Mouse (Mus musculus) cortical plate, adult 2 months (tissue): Measurements from ENCODE around the gene Crkl. TPM values are rescaled to one million over a fixed set of nuclear protein-coding genes. Genes with fewer than 3 reads are reported as not detected.

Experiments used
- H3K27ac ChIP-seq: fragments of 200-500 bp; 2 replicates; pipeline ENCODE4 v1.5.1; 2012; ENCODE audit warnings: low read length, control low read depth, inconsistent platforms; ENCODE audit not compliant: insufficient read depth
- H3K4me1 ChIP-seq: fragments of 200-500 bp; 2 replicates; pipeline ENCODE4 v1.6.1; 2011; ENCODE audit warnings: low read length; ENCODE audit not compliant: control insufficient read depth, insufficient read depth
- H3K4me3 ChIP-seq: fragments of 200-500 bp; 2 replicates; pipeline ENCODE4 v1.5.1; 2011; ENCODE audit warnings: mild to moderate bottlenecking, low read length, control low read depth; ENCODE audit not compliant: insufficient read depth
- CTCF ChIP-seq: fragments of 200-500 bp; IDR thresholded peaks from 2 replicates; pipeline ENCODE4 v1.5.1; 2011; ENCODE audit warnings: mild to moderate bottlenecking, control low read depth, low read length; ENCODE audit not compliant: insufficient read depth; ENCODE audit errors: extremely low read depth
- POLR2A ChIP-seq: fragments of 200-500 bp; IDR thresholded peaks from 2 replicates; pipeline ENCODE4 v1.6.1; 2011; ENCODE audit warnings: mild to moderate bottlenecking, low read length, control low read depth; ENCODE audit not compliant: insufficient read depth; ENCODE audit errors: extremely low read depth
- polyA plus RNA-seq: library from polyadenylated mRNA; depleted of rRNA; stranded (reverse); fragments of >200 nt; gene quantifications from 2 replicates; pipeline ENCODE4 v1.2.3, GENCODE M21; 2012; rRNA removed

Crkl gene
- polyA plus RNA-seq = 22.3 and 22.8 TPM in 2 replicates

DNA sequence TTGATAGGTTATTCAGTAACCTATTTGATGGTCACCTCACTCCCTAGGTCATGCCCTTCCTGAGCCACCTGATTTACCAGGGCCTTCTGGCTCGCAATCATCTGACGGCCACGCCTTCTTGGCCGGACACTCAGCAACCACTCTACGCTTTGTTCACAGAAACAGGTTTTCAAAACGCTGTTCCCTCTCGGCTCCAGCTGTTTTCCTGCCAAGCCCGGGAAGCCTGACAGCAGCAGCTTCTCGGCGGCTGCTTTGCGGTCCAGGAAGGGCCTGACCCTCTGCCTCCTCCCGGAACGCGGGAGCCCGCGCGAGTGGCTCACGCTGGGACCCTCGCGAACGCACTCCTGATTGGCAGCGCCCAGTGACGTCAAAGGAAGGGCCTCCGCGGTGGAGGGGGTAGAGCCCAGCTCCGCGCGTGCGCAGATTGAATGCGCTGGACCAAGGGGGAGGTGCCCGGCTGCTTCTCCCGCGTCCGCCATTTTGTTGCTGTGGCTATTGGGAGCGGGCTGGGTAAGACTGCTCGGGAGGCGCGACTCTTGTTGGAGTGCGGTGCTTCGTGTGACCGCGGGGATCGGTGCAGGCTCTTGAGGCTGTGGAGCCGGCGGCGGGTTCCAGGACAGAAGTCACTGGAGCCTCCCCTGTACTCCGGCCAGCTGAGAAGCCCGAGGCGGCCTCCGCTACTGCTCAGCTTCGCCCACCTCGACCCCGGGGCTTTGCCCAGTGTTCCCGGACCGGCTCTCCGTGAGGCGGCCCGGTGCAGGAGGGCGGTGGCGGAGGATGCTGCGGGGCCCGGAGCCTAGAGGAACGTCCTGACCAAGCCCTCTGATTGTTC lies at the start of gene Crkl:
Gene Crkl, plus strand, starts transcription at position 447 of the 832 bp plus-strand sequence.
- H3K4me1 ChIP-seq = peaks cover 4% of the 10 kb centered on the region
- no peak for TF ChIP-seq CTCF
- TF ChIP-seq POLR2A = peak; percentile 85
- H3K4me3 ChIP-seq = peak within 1 kb of the TSS; percentile 99
- H3K27ac ChIP-seq = peak within 1 kb of the TSS; percentile 55

DNA sequence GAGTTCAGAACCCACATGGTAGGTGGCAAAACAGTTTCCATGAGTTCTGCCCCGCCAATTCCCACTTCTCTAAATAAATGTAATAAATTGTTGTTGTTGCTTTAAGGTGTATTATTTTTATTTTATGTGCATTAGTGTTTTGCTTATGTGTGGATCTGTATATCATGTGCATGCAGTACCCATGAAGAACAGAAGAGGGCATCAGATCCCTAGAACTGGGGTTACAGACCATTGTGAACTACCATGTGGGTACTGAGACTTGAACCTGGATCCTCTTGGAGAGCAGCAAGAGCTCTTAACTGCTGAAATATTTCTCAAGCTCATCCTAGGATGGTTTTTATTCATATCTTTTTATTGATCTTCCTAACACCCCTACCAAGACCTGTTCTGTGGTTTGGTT lies 48.9 kb upstream of the Crkl start:
- H3K27ac ChIP-seq = no peak overlapping the region
- no peak overlapping the region for H3K4me3 ChIP-seq
- TF ChIP-seq CTCF (peak; percentile 22; the same call in 1 of the 2 replicates), POLR2A (no peak)
- peaks cover 12% of the 10 kb centered on the region for H3K4me1 ChIP-seq

DNA sequence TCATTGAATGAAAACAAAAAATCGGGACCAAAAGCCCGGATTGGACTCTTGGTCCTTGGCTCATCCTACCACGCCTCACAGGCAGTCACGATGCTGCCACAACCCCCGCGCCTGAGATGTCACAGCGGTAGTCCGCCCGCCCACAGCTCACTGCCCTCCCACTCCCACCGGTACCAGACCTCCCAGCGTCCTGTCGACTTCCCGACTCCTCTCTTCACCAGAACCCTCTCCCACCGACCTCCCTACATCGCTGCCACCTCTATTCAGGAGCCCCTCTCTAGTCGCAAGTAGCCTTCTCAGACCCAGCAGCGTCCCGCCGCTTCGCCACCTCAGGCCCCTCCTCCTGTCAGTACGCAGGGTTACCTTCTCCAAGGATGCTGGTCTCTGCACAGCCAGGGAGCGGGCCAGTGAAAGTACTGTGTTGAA lies 46.5 kb upstream of the Crkl start:
- TF ChIP-seq POLR2A (peak; percentile 49; the same call in 1 of the 2 replicates), CTCF (no peak)
- Histone ChIP-seq H3K4me3 (peak overlapping the region; percentile 70), H3K27ac (peak overlapping the region; percentile 69), H3K4me1 (peaks cover 10% of the 10 kb centered on the region)

DNA sequence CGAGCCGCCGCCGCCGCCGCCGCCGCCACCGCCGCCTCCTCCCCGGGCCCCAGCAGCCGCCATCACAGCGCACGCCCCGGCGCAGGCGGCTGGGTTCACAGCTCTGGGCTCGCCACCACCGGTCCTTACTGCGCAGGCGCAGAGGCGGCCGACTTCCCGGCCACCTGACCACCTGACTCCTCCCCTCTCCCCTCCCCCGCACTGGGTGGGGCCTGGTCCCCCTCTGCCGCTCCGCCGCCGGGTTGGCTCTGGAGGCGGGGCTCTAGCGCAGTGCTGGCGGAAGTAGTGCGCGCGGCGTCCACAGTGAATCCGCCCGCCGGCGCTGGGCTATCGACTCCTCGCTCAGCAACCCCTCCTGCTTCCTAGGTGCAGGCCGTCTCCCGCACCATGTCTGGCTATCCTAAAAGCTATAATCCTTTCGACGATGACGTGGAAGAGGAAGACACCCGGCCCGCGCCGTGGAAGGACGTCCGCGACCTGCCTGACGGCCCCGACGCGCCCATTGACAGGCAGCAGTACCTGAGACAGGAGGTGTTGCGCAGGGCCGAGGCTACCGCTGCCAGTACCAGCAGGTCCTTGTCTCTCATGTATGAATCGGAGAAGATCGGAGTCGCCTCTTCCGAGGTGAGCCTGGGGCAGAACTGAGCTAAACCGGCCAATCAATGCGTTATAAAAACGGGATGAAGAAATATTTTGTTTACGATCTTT lies 45.9 kb upstream of the Crkl start, which contains the start of the genes Snap29 and Pi4ka:
Gene Snap29, plus strand, starts transcription at position 251 of the 708 bp plus-strand sequence.
Gene Pi4ka, minus strand, starts transcription at position 579 of the 708 bp plus-strand sequence.
- Histone ChIP-seq H3K27ac (peak within 1 kb of the TSS; percentile 69), H3K4me3 (peak within 1 kb of the TSS; percentile 70), H3K4me1 (peaks cover 9% of the 10 kb centered on the region)
- TF ChIP-seq CTCF (no peak), POLR2A (peak; percentile 74)

DNA sequence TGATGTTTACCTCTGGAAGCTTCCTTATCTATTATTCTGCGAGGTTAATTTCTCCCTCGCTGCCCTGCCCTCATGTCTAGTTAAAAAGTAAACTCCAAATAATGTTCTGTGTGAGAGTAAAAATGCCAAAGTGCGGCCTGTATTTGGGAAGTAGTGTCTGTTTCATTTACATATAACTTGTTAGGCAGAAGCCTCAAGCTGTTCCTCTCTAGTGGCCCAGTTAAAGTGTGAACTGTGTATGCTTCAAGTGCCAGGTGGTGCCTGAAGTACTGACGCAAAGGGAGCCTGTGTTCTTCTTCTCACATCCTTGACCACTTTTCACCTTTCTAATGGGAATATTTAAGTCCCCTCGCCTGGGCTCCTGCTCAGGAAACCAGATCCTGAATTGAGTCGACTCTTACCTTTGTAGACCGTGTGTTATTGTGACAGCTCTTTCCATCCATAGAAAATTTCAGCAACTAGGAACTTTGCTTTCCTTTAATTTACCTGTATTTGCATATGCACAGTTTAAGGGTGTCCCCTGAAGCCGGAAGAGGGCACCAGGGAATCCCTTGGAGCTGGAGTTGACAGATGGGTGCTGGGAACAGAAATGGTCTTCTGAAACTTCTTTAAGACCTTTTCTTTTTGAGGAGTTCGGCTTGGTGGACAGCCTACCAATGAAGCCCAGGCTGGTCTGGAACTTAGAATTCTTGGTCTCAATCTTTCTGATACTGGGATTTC lies 45.1 kb upstream of the Crkl start:
- Histone ChIP-seq H3K4me3 (peak overlapping the region; percentile 70), H3K27ac (no peak overlapping the region), H3K4me1 (peaks cover 5% of the 10 kb centered on the region; the same call in 1 of the 2 replicates)
- TF ChIP-seq CTCF (no peak), POLR2A (no peak)

DNA sequence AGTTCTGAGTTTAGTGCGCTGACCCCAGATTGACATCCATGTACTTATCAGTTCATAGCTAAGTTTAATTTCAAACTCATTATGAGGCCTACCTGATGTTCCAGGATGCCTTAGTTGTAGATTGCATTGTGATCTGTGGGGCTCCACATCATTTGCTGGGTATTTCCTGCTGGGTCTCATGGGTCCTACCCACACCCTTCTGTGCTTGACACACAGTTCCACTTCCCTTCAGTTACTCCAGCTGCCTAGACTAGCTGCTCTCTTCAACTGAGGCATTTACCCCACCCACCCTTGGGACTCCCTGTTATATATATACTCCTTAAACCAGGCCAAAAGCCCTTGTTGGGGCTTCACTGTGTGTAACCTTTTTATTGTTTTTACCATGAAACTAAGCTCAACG lies 42.7 kb upstream of the Crkl start:
- TF ChIP-seq POLR2A (no peak), CTCF (no peak)
- H3K4me1 ChIP-seq = peaks cover 5% of the 10 kb centered on the region; the same call in 1 of the 2 replicates

DNA sequence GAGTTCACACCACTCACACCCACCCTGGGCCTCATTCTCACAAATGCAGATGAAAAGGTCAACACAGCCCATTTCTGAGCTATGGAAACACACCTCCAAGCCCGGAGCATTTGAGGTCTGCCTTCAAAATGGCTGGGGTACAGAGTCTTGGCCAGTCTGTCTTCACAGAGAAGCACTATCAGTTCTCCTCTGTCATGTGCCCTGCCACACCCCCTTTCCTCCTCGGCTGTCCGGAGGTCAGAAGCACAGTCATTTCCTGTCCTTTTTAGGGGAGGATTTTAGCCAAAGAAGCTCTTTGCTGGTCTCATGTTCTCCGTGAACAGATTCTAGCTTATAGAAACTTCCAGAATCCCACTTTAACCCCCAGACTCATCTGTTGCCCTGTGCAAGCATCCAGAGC lies 41.6 kb upstream of the Crkl start:
- no peak overlapping the region for H3K27ac ChIP-seq
- peaks cover 3% of the 10 kb centered on the region; the same call in 1 of the 2 replicates for H3K4me1 ChIP-seq
- no peak overlapping the region for H3K4me3 ChIP-seq
- TF ChIP-seq CTCF = no peak
- no peak for TF ChIP-seq POLR2A

More for the DNA sequence above, 42.7 kb upstream of the Crkl start:
- Histone ChIP-seq H3K4me3 (no peak overlapping the region), H3K27ac (no peak overlapping the region)

DNA sequence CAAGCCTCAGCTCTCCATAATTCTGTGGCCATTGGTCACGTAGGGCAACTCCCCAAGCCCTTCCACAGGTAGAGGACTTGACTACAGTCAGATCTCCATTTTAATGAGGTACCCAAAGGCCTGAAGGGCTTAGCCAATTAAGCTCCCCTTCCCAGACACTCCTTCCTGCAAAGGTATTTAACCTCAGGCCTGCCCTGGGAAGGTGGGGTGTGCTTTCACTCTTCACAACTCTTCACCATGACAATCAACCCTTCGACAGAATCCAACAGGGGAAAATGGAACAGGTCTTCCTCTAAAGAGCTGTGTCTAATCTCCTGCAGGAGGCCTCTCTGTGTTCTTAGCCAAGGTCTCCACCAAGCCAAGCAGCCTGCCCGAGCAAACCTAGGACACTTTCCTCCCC lies 28.8 kb upstream of the Crkl start:
- H3K4me1 ChIP-seq = no peaks in the 10 kb centered on the region
- no peak overlapping the region for H3K4me3 ChIP-seq
- no peak overlapping the region for H3K27ac ChIP-seq
- TF ChIP-seq POLR2A = no peak
- no peak for TF ChIP-seq CTCF

DNA sequence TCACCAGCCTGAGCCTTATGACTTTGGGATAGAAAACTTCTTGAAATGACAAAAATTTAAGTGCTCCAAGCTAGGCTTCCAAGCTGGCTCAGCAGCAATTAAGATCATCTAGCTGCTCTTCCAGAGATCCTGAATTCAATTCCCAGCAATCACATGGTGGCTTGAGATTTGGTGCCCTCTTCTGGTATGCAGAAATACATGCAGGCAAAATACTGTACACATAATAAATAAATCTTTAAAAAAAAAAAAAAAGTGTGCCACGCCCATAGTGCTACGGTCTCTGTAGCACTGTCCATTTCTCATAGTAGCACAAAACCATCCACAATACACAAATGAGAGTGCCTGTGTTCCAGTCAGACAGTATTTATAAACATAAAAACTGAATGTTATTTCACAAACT lies 19.2 kb upstream of the Crkl start:
- H3K4me3 ChIP-seq = no peak overlapping the region
- TF ChIP-seq CTCF = 0 out of 2 replicates have a peak, but pooled peaks have one; percentile 19
- no peak for TF ChIP-seq POLR2A
- no peak overlapping the region for H3K27ac ChIP-seq
- no peaks in the 10 kb centered on the region for H3K4me1 ChIP-seq
